Mouse (Mus musculus): Measurements from ENCODE around the gene Ces1a. TPM values are rescaled to one million over a fixed set of nuclear protein-coding genes. Genes with fewer than 3 reads are reported as not detected.
A peak's percentile ranks its signal among the peaks of the same experiment; 100 is the strongest.

Ces1a gene
- total RNA-seq (2021) = not detected
- long read RNA-seq, experiment 1 = 0 reads
- long read RNA-seq, experiment 2 = 0 reads

DNA sequence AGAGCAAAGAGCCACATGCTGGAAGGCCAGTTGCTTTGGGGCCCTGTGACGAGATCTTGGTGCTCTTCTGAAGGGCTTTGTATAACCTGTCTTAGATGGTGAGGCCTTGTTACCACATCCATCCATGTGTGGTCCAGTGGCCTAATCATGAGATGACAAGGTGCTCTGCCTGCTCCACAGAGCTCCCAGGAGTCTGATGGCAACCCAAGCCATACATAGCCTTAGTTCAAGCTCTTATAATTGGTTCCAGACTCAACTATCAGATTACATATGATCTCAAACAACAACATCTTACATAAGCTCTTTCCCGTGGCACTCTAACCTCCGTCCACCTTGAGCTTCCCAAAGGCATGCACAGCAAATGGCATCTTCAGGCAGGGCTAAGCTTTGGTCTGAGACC, at the start of gene Ces1a:
Ces1a (minus strand) TSS at position 101 of the 400 bp plus-strand sequence.
- DNase-seq = no peak

DNA sequence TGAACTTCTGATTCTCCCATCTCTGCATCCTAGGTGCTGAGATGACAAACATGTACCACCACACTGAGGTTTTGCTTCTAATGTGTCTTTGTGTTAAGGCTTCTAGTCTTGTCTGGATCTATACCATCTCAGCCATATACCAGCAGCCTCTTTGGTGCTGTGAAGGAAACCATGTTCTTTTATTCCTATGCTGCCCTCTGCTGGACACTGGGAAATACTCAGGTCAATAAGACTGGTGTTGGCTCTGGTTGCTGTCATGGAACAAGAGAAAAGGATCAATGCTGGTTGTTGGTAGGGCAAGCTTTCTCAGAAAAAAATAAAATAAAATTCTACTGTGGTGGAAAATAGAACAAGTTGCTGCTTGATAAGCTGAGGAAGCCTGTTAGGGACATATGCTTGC, 47.4 kb upstream of the Ces1a start:
- peak; percentile 8 for DNase-seq

DNA sequence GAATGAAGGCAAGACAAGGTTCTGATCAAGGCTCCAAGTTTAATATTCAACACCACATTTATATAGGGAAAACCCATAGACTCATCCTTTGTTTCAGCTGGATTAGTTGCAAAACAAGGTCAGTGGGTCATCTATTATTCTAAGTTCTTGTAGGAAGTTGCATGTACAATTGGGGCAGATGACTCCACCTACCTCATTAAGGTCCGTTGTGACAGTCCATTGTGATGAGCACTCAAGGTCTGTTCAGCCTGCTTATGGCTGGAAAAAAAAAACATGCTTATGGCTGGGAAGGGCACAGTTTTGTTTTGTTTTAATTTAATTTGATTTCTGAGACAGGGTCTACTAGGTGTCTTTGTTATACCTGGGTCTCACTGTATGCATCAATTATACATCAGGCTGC, 43.3 kb upstream of the Ces1a start:
- no peak for DNase-seq

DNA sequence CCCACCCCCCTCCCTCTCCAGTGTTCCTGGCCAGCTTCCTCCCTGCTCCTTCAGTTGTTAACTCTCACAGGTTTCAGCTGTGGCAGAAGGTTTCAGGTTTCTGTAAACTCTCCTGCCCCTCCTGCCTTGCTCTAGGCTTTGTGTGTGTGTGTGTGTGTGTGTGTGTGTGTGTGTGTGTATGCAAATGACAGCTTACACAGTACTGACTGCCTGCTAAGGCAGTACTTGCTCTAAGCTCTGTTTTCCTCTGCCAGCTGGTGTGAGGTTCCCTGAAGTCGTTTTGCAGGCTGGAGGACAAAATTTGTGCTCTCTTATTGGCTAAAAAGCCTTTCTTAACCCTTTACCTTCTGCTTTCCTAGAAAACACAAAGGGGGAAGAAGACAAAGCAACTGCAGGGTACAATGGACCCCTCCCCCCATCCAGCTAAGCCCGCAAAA, 40.7 kb upstream of the Ces1a start:
- DNase-seq = no peak

DNA sequence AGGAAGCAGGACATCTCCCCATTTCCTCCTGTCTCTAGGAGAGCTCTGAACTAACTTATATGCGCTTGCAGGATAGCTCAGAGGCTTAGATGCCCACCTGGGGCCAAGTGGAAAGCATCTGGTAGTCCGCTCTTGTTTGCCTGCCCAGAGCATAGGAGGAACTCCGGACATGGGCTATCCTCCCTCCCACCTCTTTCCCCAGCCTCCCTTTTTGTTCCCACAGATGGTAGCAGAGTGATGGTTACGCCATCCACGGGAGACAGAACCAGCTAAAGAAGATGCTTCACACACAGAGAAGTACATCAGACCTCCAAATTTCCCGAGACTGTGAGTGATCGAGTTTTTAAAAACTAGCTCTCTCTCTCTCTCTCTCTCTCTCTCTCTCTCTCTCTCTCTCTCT, 40.2 kb upstream of the Ces1a start:
- DNase-seq = no peak

DNA sequence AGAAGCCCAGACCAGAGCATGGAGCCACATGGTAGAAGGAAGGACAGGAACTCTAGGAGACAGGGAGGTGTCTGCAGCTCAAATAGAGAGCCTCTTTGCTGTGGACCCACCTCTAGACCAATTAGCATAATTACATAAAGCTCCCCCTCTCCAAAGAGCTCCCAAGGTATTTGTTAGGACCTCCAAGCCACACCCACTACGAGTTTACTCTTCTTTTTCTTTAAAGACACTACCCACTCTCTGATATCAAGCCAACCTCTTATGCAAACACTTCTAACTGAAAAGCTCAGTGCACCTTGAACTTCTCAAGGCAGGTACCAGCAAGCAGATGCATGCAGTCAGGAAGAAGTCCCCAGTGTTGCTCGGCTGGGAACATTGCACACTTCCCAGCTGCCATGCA, 31.9 kb upstream of the Ces1a start, which contains the start of gene Ces1b:
Ces1b (minus strand) TSS at position 131 of the 400 bp plus-strand sequence.
- DNase-seq = no peak

DNA sequence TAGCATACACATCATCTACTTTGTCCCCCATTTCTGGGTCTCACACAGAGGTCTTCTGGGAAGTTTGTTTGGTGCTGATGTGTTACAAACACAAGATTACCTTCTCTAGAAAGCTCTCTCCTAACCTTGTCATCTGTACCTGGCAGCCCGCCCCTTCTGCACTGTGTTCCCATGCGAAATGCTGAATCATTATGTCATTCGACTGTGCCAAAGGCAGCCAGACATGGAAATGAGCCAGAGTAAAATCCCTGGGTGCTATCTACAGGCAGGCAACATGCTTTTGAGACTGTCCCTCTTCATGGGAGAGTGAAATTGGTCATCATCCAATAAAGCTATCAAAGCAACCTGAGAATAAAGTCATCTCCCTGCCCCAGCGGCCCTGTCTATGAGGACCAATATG, 27.3 kb upstream of the Ces1a start:
- DNase-seq = no peak

DNA sequence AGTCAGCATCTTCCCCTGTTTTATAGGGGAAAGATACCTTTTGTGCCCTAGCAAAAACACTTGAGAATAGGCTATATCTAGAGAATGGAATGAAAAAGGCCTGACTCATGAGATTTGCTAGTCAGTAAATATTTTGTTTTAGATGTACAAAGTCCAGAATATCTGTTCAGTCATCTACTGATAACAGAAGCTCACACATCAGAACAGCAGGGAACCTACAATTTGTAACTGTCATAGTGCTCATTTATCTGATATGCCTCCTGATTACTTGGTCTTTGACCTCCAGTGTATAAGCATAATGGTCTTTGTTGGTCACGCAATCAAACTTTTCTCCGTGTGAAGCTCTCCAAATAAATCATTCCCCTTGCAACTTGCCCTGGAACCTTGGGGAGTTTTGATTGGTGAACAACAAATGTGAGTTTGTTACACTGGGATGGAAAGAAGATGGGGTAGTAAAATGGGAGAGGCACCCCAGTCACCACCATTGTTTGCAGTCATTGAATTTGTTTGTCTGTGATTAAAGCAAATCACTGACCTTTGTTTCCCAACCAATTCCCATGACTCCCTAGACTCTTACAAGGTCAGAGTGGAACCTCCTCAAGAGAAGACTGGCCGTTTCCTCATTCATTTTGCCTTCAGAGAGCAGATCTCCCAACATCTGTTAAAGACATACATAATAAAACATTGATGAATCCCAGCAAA, 15.6 kb upstream of the Ces1a start:
- DNase-seq = no peak

DNA sequence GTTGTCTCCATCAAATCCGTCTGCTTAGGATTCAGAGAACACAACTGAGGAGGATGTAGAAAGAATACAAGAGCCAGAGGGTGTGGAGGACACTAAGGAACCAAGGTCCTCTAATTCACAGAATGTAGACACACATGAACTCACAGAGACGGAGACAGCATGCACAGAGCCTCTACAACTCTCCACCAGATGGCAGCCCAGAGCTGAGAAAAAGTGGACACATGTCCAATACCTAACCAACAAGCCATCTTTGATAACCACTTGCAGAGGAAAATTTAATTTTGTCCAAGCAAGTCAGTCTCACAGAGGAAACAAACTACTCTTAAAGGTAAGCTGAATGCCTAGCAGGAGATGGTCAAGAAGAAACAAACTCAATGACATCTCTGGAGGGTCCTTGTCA, 11.2 kb upstream of the Ces1a start:
- peak; percentile 54 for DNase-seq

DNA sequence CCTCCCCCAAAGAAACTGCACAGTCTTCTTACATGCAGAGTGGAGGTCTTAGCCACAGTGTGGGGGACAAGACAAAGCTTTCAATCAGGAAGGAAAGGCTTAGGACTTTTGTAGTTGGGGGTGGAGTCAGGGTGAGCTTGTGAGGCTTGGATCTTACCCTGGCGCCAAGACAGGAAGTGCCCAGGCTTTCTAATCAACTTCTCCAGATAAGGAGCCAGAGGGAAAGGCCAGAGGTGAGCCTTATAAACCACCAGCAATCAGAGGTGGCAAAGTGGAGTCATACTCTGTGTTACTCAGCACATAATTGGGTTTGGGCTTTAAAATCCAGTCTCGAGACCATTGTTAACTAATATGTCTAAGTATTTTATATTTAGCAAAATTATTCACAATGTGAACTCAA, 7.2 kb upstream of the Ces1a start:
- DNase-seq = no peak

DNA sequence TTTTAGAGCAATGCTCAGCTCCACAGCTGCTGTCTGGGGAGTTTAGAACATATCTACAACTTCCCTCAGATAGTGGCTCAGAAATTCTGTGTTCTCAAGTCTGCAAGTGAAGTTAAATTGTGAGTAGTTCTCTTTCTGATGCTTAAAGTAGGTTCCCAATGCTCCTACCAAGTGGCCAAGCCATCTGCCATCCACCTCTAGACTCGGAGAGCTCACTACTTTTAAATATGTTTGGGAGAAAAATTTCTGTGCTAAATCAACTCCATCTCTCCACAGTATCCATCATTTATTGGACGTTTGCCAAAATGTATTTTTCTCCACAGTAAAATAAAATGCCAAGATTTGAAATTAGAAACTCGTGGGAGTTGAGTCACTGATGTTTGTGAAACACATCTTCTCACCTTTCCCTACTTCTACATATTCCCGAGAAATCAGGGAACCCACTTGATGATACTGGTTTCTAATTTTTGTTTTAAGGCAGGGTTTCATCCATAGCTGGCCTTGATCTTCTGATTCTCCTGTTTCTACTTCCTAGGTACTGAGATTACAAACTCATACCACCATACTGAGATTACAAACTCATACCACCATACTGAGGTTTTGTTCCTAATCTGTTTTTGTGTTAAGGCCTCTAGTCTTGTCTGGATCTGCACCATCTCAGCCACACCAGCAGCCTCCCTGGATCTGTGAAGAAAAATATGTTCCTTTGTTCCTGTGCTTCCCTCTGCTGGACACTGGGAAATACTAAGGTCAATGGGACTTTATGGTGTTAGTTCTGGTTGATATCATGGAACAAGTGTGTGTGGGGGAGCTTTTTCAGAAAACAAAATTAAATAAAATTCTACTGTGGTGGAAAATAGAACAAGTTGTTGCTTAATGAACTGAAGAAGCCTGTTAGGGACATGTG, 771 bp upstream of the Ces1a start:
- DNase-seq = no peak

DNA sequence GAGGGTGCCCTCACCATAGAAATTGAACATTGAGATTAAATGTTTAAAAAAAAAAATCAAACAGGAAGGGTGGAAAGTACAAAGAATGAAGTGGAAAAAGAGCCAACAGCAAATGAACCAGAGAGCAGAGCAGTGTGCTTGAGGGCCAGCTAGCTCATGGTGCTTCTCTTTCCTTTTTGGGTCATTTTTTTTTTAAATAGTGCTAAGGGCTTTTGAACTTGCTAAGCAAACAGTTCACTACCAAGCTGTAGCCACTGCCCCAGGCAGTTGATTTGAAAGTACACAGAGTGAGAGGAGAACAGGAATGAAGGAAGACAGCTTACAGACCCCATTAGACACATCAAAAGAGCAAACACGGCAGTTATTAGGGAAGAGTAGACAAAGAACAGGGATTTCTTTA, 4.9 kb downstream of the Ces1a start:
- no peak for DNase-seq

DNA sequence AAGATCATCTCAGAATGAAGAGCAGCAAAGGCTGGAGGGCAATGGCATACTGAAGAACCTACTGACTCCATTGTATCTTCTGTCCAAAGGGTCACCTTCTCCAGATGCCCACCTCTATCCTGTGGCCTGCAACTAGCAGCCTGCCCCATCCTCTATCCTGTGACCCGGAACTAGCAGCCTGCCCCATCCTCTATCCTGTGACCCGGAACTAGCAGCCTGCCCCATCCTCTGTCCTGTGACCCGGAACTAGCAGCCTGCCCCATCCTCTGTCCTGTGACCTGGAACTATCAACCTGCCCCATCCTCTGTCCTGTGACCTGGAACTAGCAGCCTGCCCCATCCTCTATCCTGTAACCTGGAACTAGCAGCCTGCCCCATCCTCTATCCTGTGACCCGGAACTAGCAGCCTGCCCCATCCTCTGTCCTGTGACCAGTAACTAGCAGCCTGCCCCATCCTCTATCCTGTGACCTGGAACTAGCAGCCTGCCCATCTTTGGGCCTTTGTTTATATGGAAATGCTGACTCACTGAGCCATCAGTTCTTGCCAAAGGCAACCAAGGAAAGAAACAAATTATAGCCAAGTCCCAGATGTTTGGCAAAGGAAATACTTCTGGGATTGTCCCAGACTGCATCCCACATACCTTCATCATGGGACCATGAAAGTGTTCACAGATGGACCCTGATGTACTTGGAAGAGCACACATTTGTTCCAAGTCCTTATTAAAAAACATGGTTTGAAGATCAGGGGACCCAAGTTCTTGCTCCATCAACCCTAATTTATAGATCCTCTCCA, 7.0 kb downstream of the Ces1a start:
- DNase-seq = no peak

DNA sequence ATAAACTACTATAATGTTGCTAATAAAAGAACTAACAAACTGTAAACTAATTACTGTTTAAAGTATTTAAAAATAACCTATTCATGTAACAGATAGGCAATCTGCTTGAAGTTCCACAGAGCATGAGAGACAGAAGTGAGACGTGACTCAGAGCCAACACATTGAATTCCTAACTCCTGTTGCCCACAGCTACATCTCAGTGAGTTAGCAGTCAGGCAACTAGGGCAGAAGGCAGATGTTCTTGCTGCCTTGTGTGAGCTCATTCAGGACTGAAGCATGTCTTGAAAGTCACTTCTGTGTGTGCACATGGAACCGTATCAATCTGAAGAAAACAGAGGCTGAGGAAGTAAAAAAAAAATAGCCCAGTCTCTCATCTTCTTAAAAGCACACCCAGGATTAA, 7.7 kb downstream of the Ces1a start:
- no peak for DNase-seq

DNA sequence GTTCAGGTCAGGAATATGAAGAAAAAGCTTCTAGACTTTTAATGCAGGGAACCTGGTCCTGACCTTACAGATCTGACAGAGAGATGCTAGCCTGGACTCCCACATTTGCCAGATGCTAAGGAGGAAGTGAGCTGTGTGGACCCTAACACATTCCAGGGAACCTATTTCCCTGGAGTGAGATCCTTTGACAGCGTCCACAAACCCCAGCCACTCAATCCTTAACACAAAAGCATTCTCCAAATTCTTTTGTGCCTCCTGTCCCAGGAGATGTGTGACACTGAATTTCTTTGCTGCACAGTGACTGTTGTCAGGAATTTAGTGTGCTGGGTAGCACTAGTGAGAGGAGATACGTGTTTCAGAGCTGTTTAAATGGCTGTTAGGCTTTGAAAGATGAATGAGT, 9.2 kb downstream of the Ces1a start:
- DNase-seq = no peak

DNA sequence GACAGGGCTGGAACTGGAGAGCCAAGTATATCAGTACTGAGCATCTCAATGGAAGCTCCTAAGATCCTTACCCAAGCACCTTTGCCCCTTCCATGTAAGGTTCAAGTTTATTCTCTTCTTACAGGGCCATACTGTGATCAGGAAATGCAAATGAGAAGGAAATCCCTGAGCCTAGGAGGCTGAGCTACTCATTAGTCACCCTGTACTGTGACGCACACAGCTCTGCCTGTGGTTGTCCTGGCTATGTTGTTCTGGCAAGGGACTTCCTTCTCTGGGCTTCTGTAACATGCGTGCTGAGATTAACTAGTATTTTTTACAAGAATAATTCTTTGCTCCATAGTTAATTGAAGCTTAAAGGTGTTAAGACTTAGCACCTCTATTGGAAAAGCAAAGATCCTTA, 17.3 kb downstream of the Ces1a start:
- DNase-seq = no peak

DNA sequence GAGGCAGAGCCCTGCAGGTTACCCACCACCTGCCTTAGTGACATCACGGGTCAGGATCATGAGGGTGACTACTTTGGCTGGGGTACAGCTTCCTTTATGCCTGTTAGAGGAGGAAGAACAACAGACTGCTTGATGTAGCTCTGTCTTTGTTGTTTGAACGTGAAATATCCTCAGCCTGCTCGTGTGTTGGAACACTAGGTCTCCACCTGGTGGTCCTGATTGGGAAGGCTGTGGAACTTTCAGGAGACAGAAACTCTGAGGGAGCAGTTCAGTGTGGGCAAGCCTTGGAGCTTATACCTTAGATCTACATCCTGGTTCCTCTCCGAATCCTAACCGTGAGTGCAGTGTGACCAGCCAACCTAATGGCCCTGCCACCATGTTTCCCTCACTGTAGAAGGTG, 26.3 kb downstream of the Ces1a start:
- no peak for DNase-seq

DNA sequence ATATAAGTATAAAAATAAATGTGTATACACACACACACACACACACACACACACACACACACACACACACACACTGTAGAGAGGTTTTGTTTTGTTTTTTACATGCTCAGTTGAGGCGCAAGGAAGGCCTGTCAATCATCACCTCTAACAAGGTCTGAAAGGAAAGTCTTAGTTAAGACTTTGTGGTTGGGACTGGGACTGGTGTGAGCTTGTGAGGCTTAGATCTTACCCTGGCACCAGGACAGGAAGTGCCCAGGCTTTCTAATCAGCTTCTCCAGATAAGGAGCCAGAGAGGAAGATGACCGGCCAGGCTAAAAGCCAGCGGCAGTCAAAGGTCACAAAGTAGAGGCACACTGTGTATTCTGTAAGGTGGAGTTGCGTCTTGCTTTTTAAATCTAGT, 33.7 kb downstream of the Ces1a start:
- DNase-seq = no peak

DNA sequence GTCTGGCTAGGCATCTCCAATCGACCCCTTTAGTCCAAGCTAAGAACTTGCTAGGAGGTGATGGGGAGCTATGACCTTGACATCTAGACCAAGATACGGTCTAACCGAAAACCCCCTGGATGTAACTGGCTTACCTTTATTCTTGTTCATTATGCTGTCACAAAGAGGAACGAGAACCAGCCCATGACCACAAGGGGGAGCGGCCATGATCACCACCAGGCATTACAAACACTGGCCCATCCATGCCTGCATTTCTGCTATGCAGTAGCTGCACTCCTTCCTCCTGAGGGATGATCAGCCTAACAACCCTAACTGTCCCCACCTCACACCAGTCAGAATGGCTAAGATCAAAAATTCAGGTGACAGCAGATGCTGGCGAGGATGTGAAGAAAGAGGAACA, 35.8 kb downstream of the Ces1a start:
- DNase-seq = no peak

DNA sequence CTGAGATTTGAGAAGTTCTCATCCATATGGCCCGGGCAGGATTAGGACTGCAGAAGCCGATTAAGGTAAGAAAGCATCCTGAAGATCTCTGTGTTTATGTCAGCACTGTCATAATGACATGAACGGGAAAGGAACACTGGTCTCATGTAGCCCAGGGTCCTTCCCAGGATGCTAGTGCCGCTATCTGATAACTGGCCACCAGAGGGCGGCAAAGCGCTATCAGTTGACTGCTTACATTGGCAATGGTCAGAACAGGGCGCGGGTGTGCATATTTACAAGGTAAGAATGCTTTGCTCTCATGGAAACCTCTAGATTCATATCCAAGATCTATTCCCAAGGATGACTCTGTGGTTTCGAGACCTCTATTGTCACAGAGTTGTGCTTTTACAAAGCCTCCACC, 36.6 kb downstream of the Ces1a start:
- DNase-seq = peak; percentile 90

DNA sequence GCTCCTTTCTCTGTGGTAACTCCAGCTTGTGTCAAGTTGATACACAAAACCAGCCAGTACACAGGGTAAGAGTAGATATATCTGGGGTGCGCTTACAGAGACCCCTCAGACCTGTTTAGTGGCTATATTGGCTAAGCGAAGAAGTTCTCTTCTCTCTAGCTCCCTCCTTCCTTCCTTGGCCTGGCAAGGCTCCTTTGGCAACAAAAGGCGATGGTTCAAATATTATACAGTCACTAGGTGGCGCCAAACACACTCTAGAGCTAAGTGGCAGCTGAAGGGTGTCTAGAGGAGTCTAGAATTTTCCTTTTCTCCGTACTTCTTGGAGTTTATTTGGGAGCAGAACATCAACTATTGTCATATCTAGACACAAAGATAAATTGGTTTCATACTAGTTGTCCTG, 37.7 kb downstream of the Ces1a start:
- DNase-seq = peak; percentile 36

DNA sequence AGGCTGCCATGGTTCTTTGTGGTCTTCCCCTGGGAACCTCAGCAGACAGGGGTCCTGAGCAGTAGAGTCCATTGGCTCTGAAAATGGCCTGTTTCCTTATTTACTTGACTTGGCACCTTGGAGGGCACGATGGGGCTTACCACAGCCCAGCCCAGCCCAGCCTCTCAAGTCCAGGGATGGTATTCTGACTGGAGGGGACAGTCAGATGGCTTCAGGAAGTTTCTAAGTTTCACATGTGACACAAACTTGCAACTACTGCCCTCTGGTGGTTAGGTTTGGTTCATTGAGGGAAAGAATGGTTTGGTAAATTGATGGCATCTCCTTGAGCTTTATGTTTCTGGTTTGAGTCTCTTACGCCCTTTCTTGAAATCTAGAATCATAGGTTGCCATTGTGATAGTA, 49.4 kb downstream of the Ces1a start:
- DNase-seq = peak; percentile 54

DNA sequence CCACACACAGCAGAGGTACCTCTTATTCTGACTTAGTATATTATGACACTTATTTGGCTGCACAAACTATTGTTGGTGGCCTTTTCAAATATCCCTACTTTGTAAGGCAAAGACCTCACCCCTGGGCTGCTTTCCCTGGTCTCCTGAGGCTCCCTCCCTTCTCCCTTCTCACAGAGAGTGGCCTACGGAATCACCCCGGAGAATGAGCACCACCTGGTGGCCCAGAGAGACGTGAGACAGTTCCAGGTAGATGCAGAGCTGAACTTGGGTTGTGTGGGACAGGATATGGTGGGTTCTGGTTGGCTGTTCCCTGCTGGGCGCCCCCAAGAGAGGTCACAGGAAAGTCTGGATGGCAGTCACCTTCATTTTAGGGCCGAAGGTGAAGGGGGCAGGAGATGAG, 51.2 kb downstream of the Ces1a start:
- peak; percentile 47 for DNase-seq
